Mouse (Mus musculus): ENCODE measurements around the gene Ccnd3.
A peak's percentile ranks its signal among the peaks of the same experiment; 100 is the strongest.
"Not testable (repeated sequence)": the region's sequence is repeated elsewhere in the genome, so short reads cannot be mapped to it uniquely, and the experiment has no call there.

Gene Ccnd3

DNA sequence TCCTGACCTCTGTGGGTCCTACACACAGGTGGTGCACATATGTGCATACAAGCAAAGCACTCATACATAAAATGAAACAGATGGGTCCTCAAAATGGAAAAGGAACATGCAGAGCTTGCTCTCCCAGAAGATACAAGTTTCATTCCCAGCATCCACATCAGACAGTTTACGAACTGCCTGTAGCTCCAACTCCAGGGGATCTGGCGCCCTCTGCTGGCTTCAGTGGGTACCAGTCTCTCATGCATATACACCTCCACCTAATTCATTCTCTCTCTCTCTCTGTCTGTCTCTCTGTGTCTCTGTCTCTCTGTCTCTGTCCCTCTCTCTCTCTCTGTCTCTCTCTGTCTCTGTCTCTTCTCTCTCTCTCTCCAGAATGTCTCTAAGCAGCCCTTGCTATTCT, 22.4 kb upstream of the Ccnd3 start:
- peak; percentile 91 for DNase-seq (ENCODE audit: low spot score)

DNA sequence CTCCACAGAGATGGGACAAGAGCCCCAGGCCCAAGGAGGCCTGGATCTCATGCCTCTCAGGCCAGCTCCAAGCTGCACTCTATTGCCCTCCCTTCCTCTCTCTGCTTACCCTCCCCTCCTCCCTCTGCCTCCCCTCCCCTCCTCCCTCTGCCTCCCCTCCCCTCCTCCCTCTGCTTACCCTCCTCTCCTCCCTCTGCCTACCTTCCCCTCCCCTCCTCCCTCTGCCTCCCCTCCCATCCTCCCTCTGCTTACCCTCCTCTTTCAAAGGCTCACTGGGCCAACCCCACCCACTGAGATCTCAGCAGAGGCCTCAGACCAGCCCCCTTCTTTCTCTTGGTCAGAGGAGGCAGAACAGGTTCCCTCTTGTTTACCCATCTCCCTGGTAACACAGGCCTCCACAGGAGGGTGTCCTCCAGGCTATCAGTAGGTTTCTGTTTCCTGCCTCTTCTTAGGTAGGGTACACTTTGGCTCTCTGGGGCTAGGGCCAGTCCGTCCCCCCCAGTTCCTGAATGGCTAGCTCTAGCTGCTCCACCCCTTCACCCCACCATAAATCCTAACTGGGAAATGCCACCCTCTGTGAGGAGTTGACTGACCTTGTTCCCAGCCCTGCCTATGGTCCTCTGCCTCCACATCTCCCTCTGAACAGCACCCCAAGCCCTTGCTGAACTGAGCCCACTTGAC, 20.5 kb upstream of the Ccnd3 start:
- no peak for DNase-seq (ENCODE audit: low spot score)

GRCm38 (mm10) chr17:47484993-47485392, 19.9 kb upstream of the Ccnd3 start:
- no peak for DNase-seq (ENCODE audit: low spot score)

DNA sequence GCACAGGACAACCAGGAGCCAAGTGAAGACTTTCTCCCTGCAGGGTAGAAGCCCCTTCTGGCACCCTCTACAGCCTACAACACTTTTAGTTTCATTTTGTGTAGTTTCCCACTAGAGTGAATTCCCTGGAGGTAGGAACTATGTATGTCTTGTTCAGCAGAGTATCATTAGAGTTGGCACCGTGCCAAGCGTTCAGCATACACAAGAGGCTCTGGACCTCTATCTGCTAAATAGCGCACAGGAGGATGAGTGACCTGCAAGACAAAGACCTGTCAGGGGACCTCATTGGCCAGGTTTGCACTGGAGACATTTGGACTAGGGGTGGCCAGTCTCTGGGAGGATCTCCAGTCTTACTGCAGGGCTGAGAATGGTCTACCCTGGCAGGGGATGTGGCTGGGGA, 19.1 kb upstream of the Ccnd3 start:
- DNase-seq (ENCODE audit: low spot score): no peak

GRCm38 (mm10) chr17:47490791-47491190, 14.1 kb upstream of the Ccnd3 start:
- no peak for DNase-seq (ENCODE audit: low spot score)

GRCm38 (mm10) chr17:47492731-47493130, 12.1 kb upstream of the Ccnd3 start:
- no peak for DNase-seq (ENCODE audit: low spot score)

GRCm38 (mm10) chr17:47493653-47494052, 11.2 kb upstream of the Ccnd3 start:
- no peak for DNase-seq (ENCODE audit: low spot score)

DNA sequence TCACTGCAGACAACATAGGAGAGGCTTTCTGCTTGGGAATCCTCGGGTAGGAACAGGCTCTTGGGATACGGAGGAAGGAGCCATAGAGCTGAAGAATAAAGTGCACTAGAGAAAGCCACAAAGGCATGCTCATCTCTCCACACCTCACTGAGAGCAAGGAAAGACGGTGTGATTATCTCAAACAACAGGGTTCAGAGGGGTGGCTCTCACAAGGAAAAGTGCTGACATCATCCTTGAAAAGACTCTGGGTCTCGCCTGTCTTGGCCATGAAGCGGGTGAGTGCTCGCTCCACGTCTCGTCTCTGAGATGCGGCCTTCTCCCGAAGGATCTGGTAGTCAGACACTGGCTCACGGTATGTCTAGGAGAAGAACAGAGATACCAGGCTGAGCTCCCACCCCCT, 10.7 kb upstream of the Ccnd3 start:
- DNase-seq (ENCODE audit: low spot score): no peak

DNA sequence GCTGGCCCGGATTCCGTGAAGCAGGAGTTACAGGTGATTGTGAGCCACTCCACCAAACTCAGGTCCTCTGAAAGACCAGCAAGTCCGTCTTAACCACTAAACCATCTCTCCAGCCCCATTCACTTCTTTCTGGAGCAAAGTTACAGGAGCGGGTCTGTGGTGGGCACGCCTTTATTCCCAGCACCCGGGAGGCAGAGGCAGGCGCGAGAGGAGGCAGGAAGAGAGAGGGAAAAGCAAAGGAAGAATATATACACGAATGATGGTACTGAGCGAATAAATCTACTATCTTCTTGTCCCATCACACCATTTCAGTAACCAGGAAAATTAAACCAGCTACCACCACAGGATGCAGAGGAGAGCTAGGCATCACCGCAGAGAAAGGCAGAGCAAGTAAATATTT, 3.3 kb upstream of the Ccnd3 start:
- no peak for DNase-seq (ENCODE audit: low spot score)

- DNase-seq (ENCODE audit: low spot score): peak; percentile 95
Measured at GRCm38 (mm10) chr17:47501946-47502706, 2.7 kb upstream of the Ccnd3 start, which contains the start of gene Taf8. Gene Taf8, minus strand, starts transcription at chr17:47502292.

- not testable (repeated sequence) for DNase-seq (ENCODE audit: low spot score)
Measured at GRCm38 (mm10) chr17:47502707-47503045, 2.2 kb upstream of the Ccnd3 start.

DNA sequence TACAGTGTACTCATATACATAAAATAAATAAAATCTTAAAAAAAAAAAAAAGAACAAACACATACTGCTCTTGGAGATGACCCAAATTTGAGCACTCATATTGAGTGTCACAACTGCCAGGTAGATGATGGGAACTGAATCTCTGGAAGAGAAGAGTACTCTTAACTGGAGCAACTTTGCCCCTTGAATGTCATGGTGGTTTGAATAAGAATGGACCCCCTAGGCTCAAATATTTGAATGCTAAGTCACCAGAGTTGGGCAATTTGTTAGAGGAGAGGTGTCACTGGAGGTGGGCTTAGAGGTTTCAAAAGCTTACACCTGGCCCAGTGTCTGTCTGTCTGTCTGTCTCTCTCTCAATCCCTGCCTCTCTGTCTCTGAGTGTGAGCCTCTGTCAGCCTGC, 1.2 kb upstream of the Ccnd3 start:
- DNase-seq (ENCODE audit: low spot score): no peak

DNA sequence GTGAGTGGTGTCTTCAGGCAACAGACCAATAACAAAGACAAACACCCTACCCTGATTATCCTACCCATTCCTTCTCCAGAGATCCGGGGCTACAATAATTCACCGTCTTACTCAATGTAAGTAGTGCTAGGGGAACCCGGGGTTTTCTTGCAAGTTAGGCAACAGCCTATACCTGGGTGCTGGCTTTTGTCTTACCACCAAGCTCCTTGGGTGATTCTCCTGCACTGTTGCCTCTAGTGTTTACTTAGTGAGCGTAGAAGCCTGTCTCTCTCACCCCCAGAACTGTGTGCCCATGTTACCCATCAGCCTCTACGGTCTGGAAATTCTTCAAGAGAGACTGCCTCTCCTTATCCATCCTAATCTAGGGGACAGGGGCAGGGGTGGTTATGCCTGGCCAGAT, 623 bp upstream of the Ccnd3 start:
- DNase-seq (ENCODE audit: low spot score): no peak

- no peak for DNase-seq (ENCODE audit: low spot score)
Measured at GRCm38 (mm10) chr17:47505566-47505965, 715 bp downstream of the Ccnd3 start.

- no peak for DNase-seq (ENCODE audit: low spot score)
Measured at GRCm38 (mm10) chr17:47506042-47506441, 1.2 kb downstream of the Ccnd3 start.

DNA sequence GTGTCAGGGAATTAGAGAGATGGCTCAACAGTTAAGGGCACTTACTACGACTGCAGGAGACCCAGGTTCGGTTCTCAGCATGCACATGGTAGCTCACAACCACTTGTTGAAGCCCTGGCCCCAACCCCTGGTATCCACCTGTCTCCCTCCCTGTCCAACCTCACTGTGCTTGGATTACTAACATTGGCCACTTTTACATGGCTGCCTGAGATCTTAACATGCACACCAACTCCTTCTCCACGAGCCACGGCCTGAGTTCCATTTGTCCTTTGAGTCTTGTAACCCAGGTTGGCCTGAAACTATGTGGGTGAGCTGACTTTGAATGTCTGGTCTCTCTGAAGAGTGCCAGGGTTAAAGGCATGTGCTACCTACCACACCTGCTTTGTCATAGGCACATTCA, 1.8 kb downstream of the Ccnd3 start:
- DNase-seq (ENCODE audit: low spot score): no peak

DNA sequence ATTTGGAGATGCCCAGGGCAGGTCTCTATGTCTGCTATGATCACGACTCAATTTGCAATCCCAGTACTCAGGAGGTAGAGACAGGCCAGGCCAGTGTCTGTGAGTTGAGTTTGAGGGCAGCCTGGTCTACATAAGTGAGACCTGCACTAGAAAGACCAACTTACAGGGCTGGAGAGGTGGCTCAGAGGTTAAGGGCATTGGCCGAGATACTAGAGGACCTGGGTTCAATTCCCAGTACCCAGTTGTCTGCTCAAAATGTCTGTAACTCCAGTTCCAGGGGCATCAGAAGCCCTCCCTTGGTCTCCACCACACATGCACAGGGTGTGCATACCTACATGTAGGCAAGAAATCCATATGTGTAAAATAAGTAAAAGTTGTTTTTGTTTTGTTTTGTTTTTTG, 2.7 kb downstream of the Ccnd3 start:
- no peak for DNase-seq (ENCODE audit: low spot score)

DNA sequence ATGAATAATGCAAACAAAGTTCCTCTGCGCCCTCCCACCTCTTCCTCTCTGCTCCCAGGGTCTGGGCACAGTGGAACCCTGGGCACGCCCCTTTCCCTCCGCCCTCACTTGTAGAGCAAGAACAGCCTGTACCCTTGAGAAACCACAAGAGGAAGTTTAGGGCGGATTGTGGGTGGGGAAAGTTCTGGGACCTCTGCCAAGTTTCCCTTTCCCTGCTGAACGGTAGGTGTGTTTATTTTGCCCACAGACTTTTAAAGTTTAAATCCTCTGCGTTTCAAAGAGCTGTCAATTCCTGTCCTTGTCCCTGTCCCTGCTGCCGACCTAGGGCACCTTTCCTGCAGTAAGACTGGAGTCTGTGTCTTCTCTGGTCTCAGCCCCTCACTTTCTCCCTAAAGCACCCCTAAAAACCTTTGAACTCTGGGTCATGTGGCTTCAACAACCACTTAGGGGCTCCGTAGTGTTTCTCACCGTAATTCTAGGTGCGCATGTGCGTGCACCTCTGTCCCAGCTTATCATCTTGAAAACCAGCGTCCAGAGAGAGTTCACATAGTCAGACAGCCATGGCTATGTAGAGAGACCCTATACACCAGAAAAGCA, 3.3 kb downstream of the Ccnd3 start:
- peak; percentile 94 for DNase-seq (ENCODE audit: low spot score)

DNA sequence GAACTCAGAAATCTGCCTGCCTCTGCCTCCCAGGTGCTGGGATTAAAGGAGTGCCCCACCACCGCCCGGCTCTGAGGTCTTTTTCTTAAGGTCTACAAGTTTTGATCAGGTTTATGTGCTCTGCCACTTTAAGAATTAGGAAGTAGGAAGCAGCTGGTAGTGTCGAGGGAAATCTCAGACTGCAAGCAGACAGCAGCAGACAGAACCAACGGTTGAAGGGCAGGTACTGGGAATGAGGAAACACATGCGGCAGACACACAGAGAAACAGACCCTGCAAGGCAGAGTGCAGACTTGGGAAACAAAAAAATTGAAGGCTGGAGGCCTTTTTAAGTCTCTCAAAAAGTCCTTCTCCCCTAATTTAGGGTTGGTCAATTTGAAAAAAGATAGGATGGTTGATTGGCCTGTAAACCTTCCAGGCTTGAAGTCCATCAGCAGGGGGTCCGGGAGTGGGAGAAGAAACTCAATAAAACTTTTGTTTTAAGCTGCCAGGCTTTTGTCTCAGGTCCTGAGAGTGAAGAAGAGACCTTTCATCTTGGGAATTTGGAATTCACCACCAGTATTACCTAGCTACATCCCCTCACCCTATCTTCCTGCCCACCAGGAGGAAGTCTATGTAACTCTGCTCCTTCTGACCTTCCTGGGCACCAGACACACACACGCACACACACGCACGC, 4.3 kb downstream of the Ccnd3 start:
- no peak for DNase-seq (ENCODE audit: low spot score)

DNA sequence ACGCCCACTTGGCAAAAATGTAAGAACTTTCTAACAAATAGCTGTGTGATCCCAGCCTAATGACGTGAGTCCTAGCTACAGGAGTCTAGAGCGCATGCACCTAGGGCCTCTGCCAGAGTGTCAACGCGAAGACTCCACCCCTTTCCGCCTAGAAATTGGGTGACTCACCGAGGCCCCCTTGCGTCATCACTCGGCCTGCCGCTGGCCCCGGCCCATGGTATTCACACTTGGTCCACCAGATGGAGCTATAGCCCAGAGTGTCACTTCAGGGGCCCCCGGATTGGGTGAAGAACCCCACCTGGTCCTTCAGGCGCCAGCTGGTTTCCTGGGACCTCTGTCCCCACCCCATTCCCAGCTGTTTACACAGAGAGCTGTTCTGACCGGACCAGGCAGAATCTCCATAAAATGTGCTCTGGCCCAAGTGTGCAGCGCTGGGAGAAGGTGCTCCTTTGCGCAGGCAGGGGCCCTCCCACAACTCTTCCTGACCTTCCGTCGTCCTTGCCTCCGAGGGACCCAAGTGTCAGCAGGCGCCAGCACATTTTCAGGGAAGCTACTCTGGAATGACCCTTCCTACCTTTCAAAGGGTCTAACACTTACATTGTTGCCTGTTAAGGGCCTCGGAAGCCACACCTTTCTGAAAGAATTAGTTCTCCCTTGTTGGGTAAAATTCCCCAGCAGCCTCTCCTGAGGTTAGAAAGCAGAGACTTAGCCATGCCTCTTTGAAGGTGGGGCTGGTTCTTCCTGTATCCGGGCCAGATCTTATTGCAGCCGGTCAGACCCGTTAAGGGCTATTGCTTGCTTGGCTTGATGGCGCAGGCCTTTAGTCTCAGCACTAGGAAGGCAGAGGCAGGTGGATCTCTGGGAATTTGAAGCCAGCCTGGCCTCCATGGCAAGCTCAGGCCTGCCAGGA, 6.5 kb downstream of the Ccnd3 start:
- DNase-seq (ENCODE audit: low spot score): peak; percentile 98

DNA sequence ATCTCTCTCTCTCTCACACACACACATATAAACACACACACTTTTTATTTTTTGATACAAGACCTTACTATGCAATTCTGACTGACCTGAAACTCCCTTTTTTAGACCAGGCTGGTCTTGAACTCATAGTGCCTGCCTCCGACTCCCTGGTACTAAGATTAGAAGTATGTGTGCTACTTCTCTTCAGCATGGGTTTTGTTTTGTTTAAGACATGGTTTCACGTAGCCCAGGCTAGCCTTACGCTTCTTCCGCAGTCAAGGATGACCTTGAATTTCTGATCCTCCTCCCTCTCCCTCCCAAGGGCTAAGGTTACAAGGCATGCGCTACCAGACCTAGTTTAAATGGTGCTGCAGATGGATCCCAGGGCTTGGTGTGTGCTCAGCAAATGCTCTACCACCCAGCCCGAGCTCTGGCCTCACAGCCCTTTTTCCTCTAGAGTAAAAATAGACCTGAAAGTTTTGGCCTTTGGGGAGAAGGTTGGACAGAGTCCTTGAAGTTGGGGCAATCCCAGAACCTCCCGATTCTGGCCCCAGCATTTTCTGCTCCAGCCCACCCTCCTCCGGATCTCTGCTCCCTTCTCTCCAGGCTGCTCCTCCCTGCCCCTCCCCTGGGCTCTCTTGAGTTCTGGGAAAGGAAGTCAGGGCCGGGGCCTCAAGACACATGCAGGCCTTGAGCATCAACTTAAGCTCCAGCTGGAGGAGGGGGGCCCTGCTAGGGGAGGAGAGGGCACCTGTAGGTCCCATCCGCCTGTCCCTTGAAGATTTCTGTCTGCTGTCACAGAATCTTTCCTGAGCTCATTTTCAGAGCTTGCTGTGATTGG, 8.3 kb downstream of the Ccnd3 start:
- DNase-seq (ENCODE audit: low spot score): peak; percentile 69

Data from testis, postnatal 10 days (tissue).